Mouse (Mus musculus): ENCODE data around the gene Klk1b8. TPM values are rescaled to one million over a fixed set of nuclear protein-coding genes. Genes with fewer than 3 reads are reported as not detected.
"Not testable (repeated sequence)": the region's sequence is repeated elsewhere in the genome, so short reads cannot be mapped to it uniquely, and the experiment has no call there.

The Klk1b8 gene
- not detected for total RNA-seq (2021)
- long read RNA-seq, experiment 1: 0 reads
- long read RNA-seq, experiment 2: 0 reads

GRCm38 (mm10) chr7:43950364-43950763 is at the start of gene Klk1b8:
Klk1b8 (plus strand) TSS chr7:43950664.
- DNase-seq (ENCODE audit: low spot score in 2 of 2): no peak

- DNase-seq (ENCODE audit: low spot score in 2 of 2): no peak
These were observed 35.6 kb upstream of the Klk1b8 start for GRCm38 (mm10) chr7:43914821-43915220.

- DNase-seq (ENCODE audit: low spot score in 2 of 2): no peak
These were observed 32.0 kb upstream of the Klk1b8 start for GRCm38 (mm10) chr7:43918426-43918825.

- DNase-seq (ENCODE audit: low spot score in 2 of 2): no peak
These were observed 31.6 kb upstream of the Klk1b8 start for GRCm38 (mm10) chr7:43918871-43919270.

- DNase-seq (ENCODE audit: low spot score in 2 of 2): peak; percentile 78 to 83
These were observed 30.7 kb upstream of the Klk1b8 start for GRCm38 (mm10) chr7:43919559-43920451.

- no peak for DNase-seq (ENCODE audit: low spot score in 2 of 2)
These were observed 29.9 kb upstream of the Klk1b8 start for GRCm38 (mm10) chr7:43920582-43920981.

- DNase-seq (ENCODE audit: low spot score in 2 of 2): no peak
These were observed 29.4 kb upstream of the Klk1b8 start for GRCm38 (mm10) chr7:43921087-43921486.

GRCm38 (mm10) chr7:43921941-43922340 is 28.5 kb upstream of the Klk1b8 start:
- no peak for DNase-seq (ENCODE audit: low spot score in 2 of 2)

- no peak for DNase-seq (ENCODE audit: low spot score in 2 of 2)
These were observed 24.5 kb upstream of the Klk1b8 start for GRCm38 (mm10) chr7:43925985-43926384.

GRCm38 (mm10) chr7:43928521-43928920 is 21.9 kb upstream of the Klk1b8 start:
- peak in 1 of 2 experiments; percentile 21 for DNase-seq (ENCODE audit: low spot score in 2 of 2)

GRCm38 (mm10) chr7:43932337-43932736 is 18.1 kb upstream of the Klk1b8 start:
- no peak for DNase-seq (ENCODE audit: low spot score in 2 of 2)

- no peak for DNase-seq (ENCODE audit: low spot score in 2 of 2)
These were observed 17.0 kb upstream of the Klk1b8 start, which contains the start of gene Klk15 for GRCm38 (mm10) chr7:43933440-43933839. Klk15 (plus strand) TSS chr7:43933740.

- no peak for DNase-seq (ENCODE audit: low spot score in 2 of 2)
These were observed 15.7 kb upstream of the Klk1b8 start for GRCm38 (mm10) chr7:43934747-43935146.

- no peak for DNase-seq (ENCODE audit: low spot score in 2 of 2)
These were observed 13.9 kb upstream of the Klk1b8 start for GRCm38 (mm10) chr7:43936551-43936950.

- DNase-seq (ENCODE audit: low spot score in 2 of 2): not testable (repeated sequence)
These were observed 8.2 kb upstream of the Klk1b8 start for GRCm38 (mm10) chr7:43942293-43942692.

- DNase-seq (ENCODE audit: low spot score in 2 of 2): no peak
These were observed 5.7 kb upstream of the Klk1b8 start for GRCm38 (mm10) chr7:43944727-43945264.

GRCm38 (mm10) chr7:43952703-43953102 is 2.2 kb downstream of the Klk1b8 start:
- DNase-seq (ENCODE audit: low spot score in 2 of 2): peak; percentile 9 to 10

- DNase-seq (ENCODE audit: low spot score in 2 of 2): no peak
These were observed 16.0 kb downstream of the Klk1b8 start, which contains the start of gene Klk1b1 for GRCm38 (mm10) chr7:43966451-43966850. Klk1b1 (plus strand) TSS chr7:43966751.

GRCm38 (mm10) chr7:43967058-43967457 is 16.6 kb downstream of the Klk1b8 start:
- no peak for DNase-seq (ENCODE audit: low spot score in 2 of 2)

- no peak for DNase-seq (ENCODE audit: low spot score in 2 of 2)
These were observed 17.1 kb downstream of the Klk1b8 start for GRCm38 (mm10) chr7:43967612-43968011.

GRCm38 (mm10) chr7:43975761-43976160 is 25.3 kb downstream of the Klk1b8 start, which contains the start of gene Klk1b9:
Klk1b9 (plus strand) TSS chr7:43976061.
- not testable (repeated sequence) for DNase-seq (ENCODE audit: low spot score in 2 of 2)

- no peak for DNase-seq (ENCODE audit: low spot score in 2 of 2)
These were observed 35.2 kb downstream of the Klk1b8 start for GRCm38 (mm10) chr7:43985657-43986056.

Measured in left cerebral cortex, adult 18-20 months (tissue).